Mouse (Mus musculus): ENCODE measurements around the gene Rapgef3. TPM values are rescaled to one million over a fixed set of nuclear protein-coding genes. Genes with fewer than 3 reads are reported as not detected.
A peak's percentile ranks its signal among the peaks of the same experiment; 100 is the strongest.

Rapgef3 gene
- total RNA-seq, 2 experiments from 2014 or later = 35.7 to 52.9 TPM

GRCm38 (mm10) chr15:97705211-97706050 lies 62.3 kb downstream of the Rapgef3 start, which contains the start of gene Rpap3:
Gene Rpap3 (minus strand): TSS chr15:97705825.
- peak; percentile 88 to 91 for DNase-seq (ENCODE audit: low spot score in 2 of 2)

GRCm38 (mm10) chr15:97696616-97697015 lies 71.2 kb downstream of the Rapgef3 start:
- DNase-seq (ENCODE audit: low spot score in 2 of 2) = no peak
- intact Hi-C loops (cut with DNase I) = no loop called here

More at GRCm38 (mm10) chr15:97705211-97706050, 62.3 kb downstream of the Rapgef3 start, which contains the start of gene Rpap3:
- intact Hi-C loops (cut with DNase I) = no loop called here

Other genes starting within 250 kb of the Rapgef3 start
- 10 to 100 TPM; 27.1 to 28.2 TPM for gene Rpap3, start 62.1 kb downstream of the Rapgef3 start, total RNA-seq (2021)
- gene Endou, start 36.6 kb downstream of the Rapgef3 start, total RNA-seq (2021) = 1 to 10 TPM; 2.8 to 2.9 TPM
- 100 to 1,000 TPM; 165 to 196 TPM for gene Slc48a1, start 10.5 kb upstream of the Rapgef3 start, total RNA-seq (2021)
- 10 to 100 TPM; 21.4 to 36.4 TPM for gene Hdac7, start 76.5 kb upstream of the Rapgef3 start, total RNA-seq (2021)
- gene Vdr, start 142.7 kb upstream of the Rapgef3 start, total RNA-seq (2021) = under 1 TPM; 0.35 to 0.61 TPM
- 10 to 100 TPM; 23.4 to 25.5 TPM for gene Tmem106c, start 196.2 kb upstream of the Rapgef3 start, total RNA-seq (2021)
- gene Col2a1, start 236.7 kb upstream of the Rapgef3 start, total RNA-seq (2021) = under 1 TPM; 0.30 to 0.48 TPM